Mouse (Mus musculus) kidney, adult 18-20 months (tissue): ENCODE data around the gene Tm6sf1.

Experiments used
- DNase-seq: peaks from one replicate; pipeline ENCODE4 v3.0.0; 2021

The Tm6sf1 gene

DNA sequence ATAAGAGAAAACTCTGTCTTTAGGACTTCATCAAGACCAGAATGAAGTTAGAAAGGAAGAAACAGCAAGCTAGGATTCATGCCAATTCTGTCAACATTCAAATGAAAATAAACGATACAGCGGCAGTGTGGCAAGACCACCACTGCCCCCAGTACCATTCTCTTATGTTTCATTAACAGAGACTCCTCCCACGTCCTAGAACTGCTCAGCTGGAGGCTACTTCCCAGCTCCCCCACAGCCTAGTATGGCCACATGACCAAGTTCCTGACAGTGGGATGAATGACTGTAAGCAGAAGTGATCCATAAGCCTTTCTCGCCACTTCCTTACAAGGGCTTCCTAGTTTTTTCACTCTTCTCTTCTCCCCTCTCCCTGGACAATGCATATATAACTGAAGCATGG, 45.3 kb downstream of the Tm6sf1 start:
- no peak for DNase-seq

DNA sequence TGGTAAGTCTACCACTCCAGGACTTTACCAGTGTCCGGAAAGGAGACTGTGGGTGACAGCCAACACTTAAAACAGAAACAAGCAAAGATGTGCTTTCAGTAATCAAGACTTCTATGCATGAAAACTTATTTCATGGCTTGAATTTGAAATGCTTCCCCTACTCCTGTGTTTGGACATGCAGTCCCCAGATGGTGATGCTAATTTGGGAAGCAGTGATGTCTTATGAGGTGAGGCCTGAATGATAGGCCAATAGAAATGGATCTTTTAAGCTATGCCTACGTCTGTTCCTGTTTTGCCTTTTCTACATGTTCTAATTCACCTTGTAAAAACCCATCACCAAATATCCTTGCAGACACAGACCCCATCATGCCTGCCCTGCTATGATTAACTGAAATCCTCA, 46.1 kb downstream of the Tm6sf1 start:
- no peak for DNase-seq

DNA sequence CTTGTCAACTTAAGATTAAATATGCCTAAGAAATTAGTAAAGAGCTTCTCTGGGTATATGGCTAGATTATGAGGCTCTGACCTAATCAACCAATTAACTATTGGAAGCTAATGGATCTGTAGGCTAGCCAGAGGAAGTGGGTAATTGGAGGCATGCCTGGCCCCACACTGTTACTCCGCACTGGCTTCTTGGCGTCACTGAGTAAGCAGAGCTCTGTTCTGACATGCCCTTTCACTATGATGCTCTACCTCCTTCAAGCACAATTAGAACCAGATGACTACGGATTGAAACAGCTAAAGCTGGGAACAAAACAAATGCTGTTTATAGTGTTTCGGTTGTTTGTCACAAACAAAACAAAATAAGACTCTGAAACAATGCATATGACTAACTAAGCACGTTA, 59.5 kb downstream of the Tm6sf1 start:
- DNase-seq = no peak

DNA sequence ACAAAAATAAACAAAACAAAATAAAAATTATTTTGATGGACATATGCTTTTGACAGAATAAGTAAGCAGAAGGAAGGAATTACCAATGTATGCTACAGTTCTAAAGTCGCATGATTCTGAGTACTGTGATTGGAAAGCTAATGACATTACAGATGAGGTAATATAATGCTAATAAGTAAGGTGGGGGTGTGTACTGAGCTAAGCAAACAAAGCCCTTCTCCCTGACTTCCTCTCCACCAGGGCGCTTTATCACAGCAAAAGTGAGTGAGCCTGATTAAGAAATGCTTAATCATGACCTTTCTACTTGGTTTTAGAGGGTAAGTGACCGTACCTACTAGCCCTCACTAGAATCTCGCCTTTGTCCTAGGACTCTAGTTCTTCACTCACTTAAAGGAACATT, 61.5 kb downstream of the Tm6sf1 start:
- no peak for DNase-seq

DNA sequence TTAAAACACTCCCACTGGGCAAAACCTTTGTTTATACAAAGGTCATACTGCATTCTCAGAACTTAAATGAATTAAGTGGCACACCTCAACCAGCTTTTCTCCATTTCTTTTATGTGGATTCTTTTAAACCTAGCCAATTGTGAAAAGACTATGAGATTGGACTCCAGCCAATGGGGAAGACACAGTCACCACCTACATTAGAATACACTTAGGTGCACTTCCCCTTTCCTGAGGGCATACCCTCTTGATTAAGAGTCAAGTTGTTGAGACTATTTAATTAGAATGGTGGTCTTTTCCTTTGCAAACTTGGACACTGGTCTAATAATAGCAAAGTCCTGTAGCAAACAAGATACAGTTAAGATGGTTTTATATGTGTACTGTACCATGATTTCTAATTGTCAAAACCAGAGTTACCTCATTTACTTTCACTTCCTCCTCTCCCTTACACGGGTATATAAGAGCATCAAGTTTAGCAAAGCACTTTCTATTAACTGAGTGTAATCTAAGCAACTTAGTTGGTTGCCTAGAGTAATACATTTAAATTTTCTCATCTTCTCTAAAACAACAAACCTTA, 62.7 kb downstream of the Tm6sf1 start:
- DNase-seq = no peak

DNA sequence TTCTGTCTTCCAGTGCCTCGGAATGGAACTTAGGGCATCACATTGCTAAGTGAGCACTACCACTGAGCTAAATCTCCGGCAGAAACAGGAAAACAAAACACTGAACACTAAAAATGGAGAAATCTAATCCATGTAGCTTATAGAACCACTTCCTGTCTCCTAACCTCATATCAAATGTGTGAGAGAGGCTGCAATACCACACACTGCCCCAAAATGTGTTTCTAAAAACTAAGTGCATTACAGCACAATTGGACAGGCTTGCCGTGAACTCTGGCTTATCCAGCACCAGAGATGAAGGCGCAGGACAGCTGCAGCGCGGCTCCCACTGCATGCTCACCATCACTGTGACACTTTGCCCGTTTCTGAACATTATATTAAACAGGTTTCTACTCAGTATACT, 70.2 kb downstream of the Tm6sf1 start:
- no peak for DNase-seq

DNA sequence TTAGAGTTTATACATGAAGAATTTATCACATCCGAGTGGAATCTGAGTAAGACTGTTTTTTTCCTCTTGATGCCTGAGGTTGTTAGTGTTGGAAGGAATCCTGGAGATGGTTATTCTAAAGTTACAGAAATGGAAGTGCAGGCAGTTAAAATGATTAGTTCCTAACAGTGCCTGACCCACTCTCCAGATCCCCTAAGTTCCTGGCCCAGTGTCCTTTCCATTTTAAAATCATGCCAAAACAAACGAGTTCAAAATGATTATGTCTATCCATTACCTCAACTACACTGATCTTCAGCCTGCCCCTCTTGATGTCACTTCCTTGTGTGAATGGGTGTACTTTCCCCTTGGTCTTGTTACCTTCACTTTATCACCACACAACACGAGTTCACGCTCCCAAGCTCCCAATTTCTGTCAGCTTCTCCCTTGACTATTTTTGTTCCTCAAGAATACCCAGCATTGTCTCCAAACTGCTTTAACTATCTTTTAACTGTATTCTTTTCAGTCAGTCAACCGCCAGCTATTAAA, 73.8 kb downstream of the Tm6sf1 start:
- DNase-seq = no peak

DNA sequence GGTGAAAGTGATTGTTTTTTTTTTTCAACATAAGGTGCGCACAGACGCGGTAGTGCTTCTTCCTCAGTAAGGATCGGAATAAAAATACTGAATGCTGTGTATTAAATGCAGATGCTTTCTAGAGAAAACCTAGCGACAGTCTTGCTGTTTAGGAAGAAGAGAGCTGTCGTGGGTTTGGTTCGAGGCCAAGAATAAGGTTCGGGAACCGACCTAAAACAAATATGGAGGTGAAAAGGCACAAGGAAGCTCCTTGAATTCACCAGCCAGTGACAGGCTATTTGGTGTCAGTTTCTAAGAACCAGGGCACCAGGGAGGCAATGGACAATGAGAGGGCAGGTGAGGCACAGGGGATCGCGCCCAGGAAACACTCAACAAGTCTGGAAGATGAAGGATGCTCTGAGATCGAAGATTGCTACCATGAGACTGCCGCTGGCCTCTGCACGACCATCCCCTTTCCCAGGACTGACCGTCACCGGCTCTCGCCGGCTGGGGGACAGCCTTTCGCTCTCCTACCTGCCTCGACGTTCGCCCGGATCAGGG, 74.3 kb downstream of the Tm6sf1 start:
- DNase-seq = no peak

DNA sequence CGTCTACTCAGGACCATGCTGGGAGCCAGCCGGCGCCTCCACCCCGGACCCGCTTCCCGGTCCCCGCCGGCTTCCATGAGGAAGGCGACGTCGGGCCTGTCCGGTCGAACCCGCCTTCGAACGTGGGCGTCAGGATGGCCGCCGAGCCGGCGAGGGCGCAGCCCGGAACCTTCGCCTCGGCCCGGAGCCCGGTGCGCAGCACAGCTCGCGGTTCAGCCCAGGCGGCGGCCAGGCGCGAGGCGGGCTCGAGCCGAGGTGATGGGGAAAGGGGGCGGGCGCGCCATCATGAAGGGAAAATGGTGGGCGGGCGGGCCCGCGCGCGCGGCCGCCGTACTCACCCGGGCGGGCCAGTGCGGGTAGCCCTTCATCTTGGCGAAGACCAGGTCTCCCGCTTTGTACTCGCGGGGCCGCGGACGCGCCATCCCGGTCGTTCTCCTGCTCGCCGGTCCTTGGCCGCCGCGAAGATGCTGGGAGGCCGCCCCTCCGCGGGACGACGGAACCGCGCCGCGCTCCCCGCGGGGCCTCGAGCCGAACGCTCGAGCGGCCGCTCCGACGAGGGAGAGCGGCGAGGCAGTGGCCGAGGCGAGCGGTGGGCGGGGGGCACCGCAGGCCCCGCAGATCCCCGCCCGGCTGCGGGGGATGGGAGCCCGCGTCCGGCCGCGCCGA, 74.9 kb downstream of the Tm6sf1 start:
- peak; percentile 62 for DNase-seq
